Mouse (Mus musculus) cerebellum, postnatal 36 days (tissue): ENCODE data around the gene Lgr5.

ENCODE experiments used
- DNase-seq, 2 experiments: peaks; one replicate each; pipeline ENCODE4 v3.0.0; 2021 to 2022; ENCODE audit warnings: mixed read lengths in 2 of 2

Gene Lgr5

GRCm38 (mm10) chr10:115492956-115493777, 94.4 kb downstream of the Lgr5 start:
- DNase-seq, result no peak

DNA sequence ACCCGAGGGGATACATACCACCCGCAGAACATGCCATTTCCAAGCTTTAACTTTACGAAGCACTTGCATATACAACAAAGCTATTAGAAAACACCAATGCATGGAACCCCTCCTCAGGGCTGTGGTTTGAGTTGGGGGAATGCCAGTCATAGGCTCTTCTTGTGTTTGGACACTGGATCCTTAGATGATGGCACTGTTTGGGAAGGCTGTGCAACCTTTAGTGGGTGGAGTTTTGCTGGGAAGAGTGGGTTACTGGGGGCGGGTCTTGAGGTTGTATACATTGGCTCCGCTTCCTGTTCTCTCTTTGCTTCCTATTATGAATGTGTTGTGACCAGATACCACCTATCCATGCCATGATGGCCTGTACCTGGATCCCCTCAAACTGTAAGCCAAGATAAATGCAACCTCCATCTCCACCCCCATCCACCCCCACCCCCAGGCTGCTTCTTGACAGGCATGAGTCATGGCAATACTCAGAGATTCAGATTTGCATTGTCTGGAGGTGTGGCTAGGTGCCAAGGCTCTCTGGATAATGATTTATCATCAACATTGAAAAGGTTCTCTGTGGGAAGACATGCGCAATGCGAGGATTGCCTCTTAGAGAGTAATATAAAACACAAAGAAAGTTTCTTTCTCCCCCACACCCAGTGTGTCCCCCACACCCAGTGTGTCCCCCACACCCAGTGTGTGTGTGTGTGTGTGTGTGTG, 95.6 kb downstream of the Lgr5 start:
- no peak for DNase-seq

DNA sequence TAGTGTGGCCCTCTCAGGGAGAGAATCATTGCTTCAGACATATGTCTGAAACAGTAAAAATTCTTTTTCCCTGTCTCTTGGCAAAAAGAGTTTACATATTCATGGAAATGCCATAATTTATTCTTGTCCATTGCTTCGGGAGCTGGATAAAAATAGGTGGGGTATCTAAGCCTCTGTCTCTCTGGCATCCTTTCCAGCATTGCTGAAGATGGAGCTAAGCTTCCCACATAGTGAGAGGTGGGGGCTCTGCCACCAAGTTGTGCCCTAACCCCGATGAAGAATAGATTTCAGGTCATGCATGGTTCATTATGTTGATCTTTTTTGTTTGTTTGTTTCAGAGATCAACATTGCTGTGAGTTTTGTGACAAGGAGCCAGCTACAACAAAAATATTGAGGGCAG, 102.0 kb downstream of the Lgr5 start:
- no peak for DNase-seq

DNA sequence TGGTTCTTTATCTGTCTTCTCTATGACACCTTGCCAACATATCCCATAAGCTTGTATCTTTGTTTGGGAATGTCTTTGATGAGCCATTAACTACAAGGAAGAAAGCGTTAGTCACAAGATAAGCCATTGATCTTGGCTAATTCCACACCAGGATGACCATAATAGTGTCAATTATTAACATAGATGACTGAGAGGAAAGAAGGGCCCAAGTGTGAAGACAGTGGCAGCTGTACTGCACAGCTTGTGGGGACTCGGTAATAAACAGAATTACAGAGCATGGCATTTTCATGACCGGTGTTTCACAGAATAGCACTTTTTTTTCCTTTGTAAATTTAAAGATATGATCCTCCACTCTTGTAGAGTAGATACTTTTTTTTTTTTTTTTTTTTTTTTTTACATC, 102.9 kb downstream of the Lgr5 start:
- DNase-seq, result no peak

GRCm38 (mm10) chr10:115478441-115479141, 109.0 kb downstream of the Lgr5 start:
- DNase-seq, result peak in 1 of 2 experiments; percentile 13

- DNase-seq, result no peak
Observed at GRCm38 (mm10) chr10:115476506-115476905, 111.1 kb downstream of the Lgr5 start.

DNA sequence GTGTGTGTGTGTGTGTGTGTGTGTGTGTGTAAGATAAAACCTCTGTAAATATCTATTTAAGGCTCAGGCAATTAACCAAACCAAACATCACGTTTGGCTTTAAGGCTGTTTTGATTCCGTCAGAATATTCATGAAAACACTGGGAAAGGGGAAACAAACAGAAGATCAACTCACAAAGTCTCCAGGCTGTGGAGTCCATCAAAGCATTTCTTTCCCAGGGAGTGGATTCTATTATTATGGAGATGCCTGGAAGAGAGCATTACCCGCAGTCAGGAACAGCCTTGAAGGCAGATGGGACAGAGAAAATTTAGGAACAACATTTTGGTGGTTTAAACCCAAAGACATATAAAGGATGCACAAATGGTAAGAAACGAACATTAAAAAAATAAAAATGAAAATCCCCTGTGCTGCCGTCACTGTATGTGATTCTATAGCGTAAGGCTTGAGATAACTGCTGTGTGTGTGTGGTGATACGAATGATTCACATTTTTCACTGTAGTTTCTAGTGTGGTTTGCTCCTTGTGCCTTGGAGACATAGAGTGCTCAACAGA, 112.5 kb downstream of the Lgr5 start:
- no peak for DNase-seq

DNA sequence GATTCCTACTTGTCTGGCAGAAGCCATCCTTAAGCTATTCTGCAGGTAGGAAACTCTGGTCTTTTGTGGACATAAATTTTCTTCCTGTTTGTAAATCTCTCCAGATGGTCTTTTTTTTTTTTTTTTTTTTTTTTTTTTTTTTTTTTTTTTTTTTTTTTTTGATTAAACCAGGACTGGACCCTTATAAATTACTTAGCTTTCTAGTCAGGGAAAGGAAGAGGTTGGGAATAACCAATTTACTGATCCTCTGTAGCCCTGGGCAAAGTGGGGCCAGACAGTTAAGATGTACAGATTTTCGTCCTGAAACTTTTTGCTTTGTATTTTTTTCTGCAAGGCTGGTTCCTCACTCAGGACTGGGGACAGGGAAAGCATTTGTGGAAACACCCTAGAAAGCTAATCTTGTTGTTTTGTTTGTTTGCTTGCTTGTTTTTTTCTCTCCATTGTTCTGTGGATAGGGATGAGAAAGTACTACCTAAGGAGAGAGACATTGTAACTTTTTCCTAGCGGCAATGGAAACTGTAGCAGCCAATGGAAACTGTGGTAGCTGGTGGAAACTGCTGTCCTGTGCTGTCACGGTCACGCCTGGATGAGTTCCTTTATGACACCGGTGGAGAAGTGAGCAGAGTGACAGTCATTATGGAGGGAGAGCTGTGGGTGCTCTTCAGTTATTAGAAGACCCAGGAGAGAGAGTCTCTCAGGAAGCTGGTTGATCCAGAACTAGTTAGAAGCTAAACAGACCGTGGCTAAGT, 114.2 kb downstream of the Lgr5 start:
- no peak for DNase-seq

DNA sequence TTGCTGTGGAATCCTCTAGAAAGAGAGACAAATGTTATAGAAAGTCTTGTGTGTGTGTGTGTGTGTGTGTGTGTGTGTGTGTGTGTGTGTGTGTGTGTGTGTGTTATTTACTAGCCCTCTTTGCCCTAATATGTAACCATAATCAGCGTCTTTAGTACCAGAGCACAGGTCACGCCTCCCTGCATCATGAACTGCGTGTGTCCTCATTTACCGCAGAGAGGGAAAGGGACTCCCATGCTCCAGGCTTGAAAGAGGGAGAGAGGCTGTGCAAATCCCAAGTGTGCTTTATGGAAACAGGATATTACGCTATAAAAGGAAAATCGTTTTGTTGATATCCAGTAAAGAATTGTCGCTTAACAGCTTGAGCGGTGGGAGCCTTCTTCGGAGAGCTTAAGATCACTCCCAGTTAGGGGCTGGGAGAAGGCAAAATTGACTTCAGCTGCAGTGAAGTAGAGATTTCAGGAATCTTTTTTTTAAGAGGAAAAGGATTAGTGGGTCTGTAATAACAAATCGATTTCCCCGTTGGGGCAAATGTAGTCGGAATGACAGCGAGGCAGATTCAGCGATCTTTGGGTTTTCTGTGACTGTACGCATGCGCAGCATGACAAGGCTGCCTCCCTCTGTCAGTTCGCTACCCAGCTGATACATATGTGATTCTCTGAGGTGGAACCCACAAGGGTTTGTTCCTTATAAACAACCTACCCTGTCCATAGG, 116.8 kb downstream of the Lgr5 start:
- DNase-seq, result peak; percentile 13 to 20

- no peak for DNase-seq
Observed at GRCm38 (mm10) chr10:115469040-115469439, 118.5 kb downstream of the Lgr5 start.

DNA sequence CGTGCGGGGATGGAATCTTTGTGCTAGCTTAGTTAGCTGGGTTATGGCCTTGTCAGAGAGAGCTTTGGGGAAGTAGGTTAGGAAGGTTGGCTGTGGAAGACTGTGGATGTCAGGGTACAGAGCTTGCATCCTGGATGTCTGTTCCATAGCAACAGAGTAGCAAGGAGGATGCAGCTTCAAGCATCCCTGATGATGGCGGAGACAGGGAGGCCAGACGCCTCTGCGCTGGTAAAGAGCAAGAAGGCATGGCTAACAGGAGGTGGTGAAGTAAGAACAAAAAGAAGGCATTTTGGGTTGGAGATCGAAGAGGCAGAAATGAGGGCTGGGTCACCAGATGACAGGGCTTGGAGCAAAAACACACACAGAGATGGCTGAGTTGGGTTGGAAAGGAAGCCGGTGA, 118.9 kb downstream of the Lgr5 start:
- DNase-seq, result no peak

DNA sequence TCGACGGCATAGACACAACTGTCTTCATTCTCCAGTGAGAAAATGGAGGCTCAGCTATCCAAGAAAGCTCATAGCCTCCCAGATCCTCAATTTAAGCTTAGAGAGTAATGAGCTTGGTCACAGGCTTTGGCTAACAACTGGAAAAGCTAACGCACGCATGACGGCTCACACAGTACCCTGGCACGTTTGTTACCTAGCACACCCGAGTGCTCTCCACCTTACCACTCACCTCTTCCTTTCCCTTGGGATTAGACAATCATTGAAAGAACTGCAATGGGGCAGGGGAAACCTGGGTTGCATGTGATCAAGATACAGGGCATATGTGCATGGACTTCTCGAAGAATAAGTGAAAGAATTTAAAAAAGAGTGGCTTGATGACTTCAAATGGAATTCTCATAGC, 119.6 kb downstream of the Lgr5 start:
- no peak for DNase-seq

DNA sequence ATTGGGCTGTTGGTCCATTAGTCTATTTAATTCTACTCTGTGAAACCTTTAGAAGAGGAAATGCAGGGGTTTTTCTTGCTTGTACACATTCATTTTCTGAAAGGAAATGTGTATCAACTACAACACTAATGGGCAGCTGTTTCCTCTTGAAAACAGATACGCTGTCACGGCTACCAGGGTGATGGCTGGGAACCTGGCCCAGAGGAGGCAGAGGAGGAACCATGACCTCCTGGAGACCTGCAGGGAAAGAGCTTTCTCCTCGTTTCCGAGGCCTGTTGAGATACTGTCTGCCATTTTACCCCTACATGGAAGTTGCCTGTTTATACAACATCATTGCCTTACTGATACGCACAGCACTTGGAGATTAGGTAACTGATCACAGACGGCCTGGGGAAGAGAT, 121.8 kb downstream of the Lgr5 start:
- no peak for DNase-seq

DNA sequence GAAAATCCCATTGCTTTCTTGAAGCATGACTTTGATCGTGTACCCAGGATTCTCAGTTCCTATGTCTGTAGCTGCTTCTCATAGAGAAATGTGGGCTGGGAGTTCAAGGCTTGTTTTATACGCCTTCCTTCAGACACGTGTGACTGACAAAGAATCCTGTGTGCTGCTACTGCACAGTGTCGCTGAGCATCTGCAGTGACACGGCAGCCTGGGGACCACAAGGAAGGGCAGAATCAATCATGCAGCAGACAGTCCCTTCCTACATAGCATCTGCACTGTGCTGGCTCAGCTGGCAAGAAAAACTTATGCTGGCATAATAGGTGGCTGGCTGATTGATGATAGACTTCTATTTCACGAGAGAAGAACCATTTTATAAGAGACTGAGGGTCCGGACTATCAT, 122.5 kb downstream of the Lgr5 start:
- DNase-seq, result no peak

- no peak for DNase-seq
Observed at GRCm38 (mm10) chr10:115462646-115463045, 124.9 kb downstream of the Lgr5 start.

DNA sequence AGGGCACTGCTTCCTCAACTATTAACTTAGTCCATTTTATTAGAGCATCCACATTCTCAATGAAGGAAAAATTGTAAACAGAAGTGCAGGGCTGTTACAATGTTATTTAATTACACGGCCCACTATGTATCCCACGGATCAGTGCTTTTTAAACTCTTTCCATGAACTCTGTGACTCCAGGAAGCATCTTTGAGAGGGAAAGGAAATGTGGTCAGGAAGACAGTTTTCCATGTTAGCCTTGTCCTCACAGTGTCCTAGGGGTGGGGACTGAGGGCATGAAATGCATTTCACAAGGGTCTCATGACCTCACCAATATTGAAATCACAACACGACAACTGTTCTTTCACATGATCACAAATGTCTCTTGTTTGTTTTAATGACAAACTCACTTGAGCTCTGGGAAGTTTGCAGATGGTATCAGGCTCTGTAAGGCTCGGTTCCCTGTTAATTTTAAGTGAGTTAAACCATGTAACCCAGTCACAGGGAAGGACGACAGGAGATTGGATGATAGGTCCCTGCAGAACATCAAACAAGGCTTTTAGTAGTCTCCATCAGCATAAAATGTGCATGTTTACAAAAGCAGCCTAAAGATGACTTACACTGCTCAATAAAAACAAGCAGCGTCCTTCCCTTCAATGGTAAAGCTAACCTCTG, 130.1 kb downstream of the Lgr5 start:
- no peak for DNase-seq

GRCm38 (mm10) chr10:115448614-115449013, 139.0 kb downstream of the Lgr5 start:
- DNase-seq, result no peak

DNA sequence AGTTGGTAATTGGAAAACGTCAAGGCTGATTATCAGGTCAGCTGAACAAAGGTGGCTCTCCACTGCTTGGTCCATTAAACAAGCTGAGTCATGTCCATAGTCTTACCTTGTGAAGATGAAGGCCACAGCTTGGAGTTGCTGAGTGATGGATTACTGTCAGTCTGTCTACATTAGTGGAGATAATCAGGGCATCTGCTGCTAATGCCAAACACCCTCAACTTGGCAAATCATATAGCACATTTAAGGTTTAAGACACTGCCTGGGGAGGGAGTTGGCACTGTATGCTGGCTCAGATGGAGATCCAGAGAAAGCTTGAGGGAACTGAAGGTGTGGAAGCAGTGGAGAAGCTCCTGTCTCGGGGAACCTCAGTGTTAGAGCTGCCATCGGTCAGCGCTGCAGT, 150.3 kb downstream of the Lgr5 start:
- DNase-seq, result no peak

GRCm38 (mm10) chr10:115425351-115425750, 162.2 kb downstream of the Lgr5 start:
- no peak for DNase-seq

DNA sequence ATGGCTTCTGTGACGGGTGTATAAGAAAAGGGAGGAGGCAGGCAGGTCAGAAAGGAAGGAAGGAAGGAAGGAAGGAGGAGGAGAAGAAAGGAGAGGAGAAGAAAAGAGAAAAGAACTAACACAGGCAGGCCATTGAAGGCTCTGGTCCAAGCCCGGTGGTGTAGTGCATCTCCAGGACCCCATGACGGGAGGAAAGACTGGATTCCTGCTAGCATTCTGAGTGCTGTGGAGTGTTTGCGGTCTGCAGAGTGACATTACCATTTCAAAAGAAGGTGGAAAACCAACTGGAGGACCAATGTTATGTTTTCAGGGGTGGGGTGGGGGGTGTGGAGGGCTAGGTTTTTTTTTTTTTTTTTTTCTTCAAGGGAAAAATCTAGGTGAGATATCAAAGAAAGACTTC, 165.6 kb downstream of the Lgr5 start:
- no peak for DNase-seq

DNA sequence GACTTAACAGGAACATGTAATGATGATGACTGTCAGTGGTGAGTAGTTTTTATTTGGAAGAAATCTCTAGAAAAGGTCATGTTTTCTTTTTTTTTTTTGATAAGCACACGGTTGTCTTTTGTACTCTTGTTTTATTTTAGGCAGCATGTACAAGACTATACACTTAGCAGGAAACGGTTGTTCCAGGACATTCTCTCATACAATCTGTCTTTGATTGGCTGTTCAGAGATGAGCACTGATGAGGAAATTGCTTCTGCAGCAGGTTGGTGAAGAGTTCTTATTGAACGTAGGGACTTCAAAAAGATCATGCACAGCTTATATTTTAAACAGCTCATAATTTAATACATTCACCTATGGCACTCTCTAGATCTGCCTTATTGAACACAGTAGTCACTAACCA, 173.5 kb downstream of the Lgr5 start:
- no peak for DNase-seq
